Mouse (Mus musculus): ENCODE results near the gene Gm10436. TPM values are rescaled to one million over a fixed set of nuclear protein-coding genes. Genes with fewer than 3 reads are reported as not detected.
"Not testable (repeated sequence)": the region's sequence is repeated elsewhere in the genome, so short reads cannot be mapped to it uniquely, and the experiment has no call there.

Gene Gm10436
- total RNA-seq (2021), result not detected
- long read RNA-seq, experiment 1, result 0 reads
- long read RNA-seq, experiment 2, result 0 reads

DNA sequence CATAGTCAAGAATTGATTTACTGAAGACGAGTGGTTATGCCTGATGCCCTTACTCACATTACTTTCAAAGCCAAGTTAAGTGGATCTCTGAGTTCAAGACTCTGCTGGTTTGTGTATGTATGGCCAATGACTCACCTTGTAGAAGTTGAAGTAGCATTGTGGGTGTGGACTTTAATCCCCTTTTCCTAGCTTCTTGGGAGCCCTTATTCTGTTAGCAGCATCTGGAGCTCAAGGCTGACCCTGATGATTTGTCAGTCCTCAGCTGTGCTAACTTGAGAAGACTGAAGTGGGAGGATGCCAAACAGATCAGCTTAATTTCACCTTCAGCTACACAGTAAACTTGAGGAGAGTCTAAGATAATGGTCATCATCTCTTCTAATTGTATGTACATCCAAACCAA is at the start of gene Gm10436:
Gm10436 (minus strand) TSS at position 101 of the 400 bp plus-strand sequence.
- DNase-seq, result not testable (repeated sequence)

DNA sequence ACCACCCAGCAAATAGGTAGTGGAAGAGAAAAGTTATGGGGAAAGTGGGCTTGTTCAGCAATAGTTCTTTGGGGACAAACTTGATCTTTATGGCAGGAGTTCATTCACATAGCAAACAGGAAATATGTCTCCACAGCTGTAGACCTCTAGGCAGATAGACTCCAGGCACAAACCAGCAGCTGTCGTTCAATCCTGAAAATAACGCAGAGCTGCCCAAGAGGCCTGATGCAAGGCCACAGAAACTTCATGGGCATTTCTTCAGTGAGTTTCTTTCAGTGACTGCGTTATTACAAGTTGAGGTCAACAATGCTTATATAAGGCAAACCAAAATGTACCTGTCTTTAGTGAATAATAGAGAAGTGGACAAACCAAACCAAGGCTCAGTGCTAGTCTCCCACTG is 37.5 kb upstream of the Gm10436 start:
- DNase-seq, result no peak

GRCm38 (mm10) chr12:88218059-88218458 is 36.2 kb upstream of the Gm10436 start:
- not testable (repeated sequence) for DNase-seq

DNA sequence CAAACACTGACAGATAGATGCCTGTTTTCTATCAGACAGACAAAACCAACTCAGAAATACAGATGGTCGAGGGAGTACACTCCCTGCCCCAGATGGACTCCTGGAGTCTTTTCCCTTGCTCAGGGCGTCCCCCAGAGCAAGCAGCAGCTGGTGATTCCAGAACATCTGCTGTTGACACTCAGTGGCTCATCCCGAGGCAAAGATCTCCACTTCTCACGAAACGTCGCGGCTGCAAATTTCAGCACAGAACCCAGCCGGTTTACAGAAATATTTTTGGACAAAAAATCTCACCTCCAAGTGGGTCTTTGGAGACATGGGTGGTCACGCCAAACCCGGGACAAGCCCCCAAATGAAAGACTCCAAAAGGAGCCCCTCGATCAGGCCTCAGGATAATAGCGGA is 32.7 kb upstream of the Gm10436 start:
- no peak for DNase-seq

GRCm38 (mm10) chr12:88211458-88211857 is 29.6 kb upstream of the Gm10436 start:
- DNase-seq, result not testable (repeated sequence)

GRCm38 (mm10) chr12:88202856-88203255 is 20.9 kb upstream of the Gm10436 start:
- DNase-seq, result no peak

Other genes starting within 250 kb of the Gm10436 start
- not detected for gene Gm2042, start 228.0 kb downstream of the Gm10436 start, total RNA-seq (2021)
- gene Gm2075, start 170.3 kb downstream of the Gm10436 start, total RNA-seq (2021), result not detected
- gene Gm6803, start 163.3 kb downstream of the Gm10436 start, total RNA-seq (2021), result not detected
- gene Gm2056, start 155.1 kb downstream of the Gm10436 start, total RNA-seq (2021), result not detected
- gene Gm16368, start 98.4 kb downstream of the Gm10436 start, total RNA-seq (2021), result not detected
- not detected for gene Gm8332, start 68.0 kb upstream of the Gm10436 start, total RNA-seq (2021)
- gene Gm5662, start 92.4 kb upstream of the Gm10436 start, total RNA-seq (2021), result not detected
- not detected for gene Gm5039, start 141.9 kb upstream of the Gm10436 start, total RNA-seq (2021)
- gene Adck1, start 178.4 kb upstream of the Gm10436 start, total RNA-seq (2021), result 10 to 100 TPM; 23.4 to 28.1 TPM